Comparison of ENCODE assay signal across 17 mouse cellular contexts in the genomic region with DNA sequence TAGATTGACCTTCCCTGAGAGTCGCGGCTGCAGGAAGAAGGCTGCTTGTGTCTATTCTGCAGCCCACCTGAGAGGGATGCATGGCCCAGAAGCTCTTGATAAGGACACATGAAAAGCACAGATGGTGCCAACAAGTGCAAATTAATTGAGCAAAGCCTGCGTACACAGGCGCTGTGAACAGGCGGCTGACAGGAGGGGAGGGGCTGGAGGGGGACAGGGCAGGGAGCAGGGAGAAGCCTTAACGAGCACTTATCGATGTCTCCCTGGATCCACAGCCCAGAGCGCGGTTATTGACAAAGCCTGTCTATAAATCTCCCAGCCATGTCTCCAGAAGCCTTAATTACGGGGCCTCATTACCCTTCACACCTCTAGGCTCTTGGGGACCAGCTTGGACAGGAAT. TPM values are rescaled to one million over a fixed set of nuclear protein-coding genes. Genes with fewer than 3 reads are reported as not detected.
DNase-seq lines count a peak whose midpoint lies in the region; ATAC-seq and TF ChIP-seq lines count a peak whose summit lies in the region.
"Had no signal": no experiment of that assay in that cellular context is flagged by ENCODE, and none has a peak within 500 bp of the region (broad histone marks: within the 10 kb centered on the region; RNA-seq: fewer than 3 reads in every experiment).

No protein-coding gene starts in this region.

- no peak for TF ChIP-seq CTCF in brain, embryonic 14.5 days (IDR thresholded peaks at IDR 0.05; ENCODE audit: borderline replicate concordance, extremely low read depth, insufficient read depth, insufficient read length)
- TF ChIP-seq CTCF in midbrain, postnatal 0 days (IDR thresholded peaks at IDR 0.05), result no peak
- TF ChIP-seq CTCF in intestine, postnatal 0 days (IDR thresholded peaks at IDR 0.05; ENCODE audit: low read depth), result no peak

- ATAC-seq in forebrain, embryonic 12.5 days (ENCODE audit: low FRiP score), result peak; percentile 54
- ATAC-seq in hindbrain, embryonic 16.5 days, result peak; percentile 35; the same call in 1 of the 2 replicates
- ATAC-seq in midbrain, postnatal 0 days (ENCODE audit: low FRiP score), result no peak
- ATAC-seq in intestine, postnatal 0 days, result no peak
- ATAC-seq: CD4-positive, CD25-positive, alpha-beta regulatory T cell, adult 4 months; Patski had no signal

- H3K27ac ChIP-seq in forebrain, embryonic 12.5 days, result peak overlapping the region; percentile 95
- 0 out of 2 replicates have a peak overlapping the region, but pooled peaks have one; percentile 17 for H3K27ac ChIP-seq in hindbrain, embryonic 16.5 days (ENCODE audit: low read depth, low read length)
- no peak overlapping the region for H3K27ac ChIP-seq in midbrain, postnatal 0 days (ENCODE audit: low read depth, low read length)
- no peak overlapping the region for H3K27ac ChIP-seq in intestine, postnatal 0 days (ENCODE audit: low read depth, low read length)
- H3K27ac ChIP-seq: liver, embryonic 15.5 days; macrophage; stomach, embryonic 15.5 days had no signal

- no peak overlapping the region for H3K4me3 ChIP-seq in forebrain, embryonic 12.5 days (replicated peaks)
- no peak overlapping the region for H3K4me3 ChIP-seq in hindbrain, embryonic 16.5 days (ENCODE audit: low read length)
- H3K4me3 ChIP-seq in midbrain, postnatal 0 days (ENCODE audit: low read depth, low read length), result no peak overlapping the region
- no peak overlapping the region for H3K4me3 ChIP-seq in intestine, postnatal 0 days (ENCODE audit: low read depth, low read length)
- H3K4me3 ChIP-seq: liver, embryonic 15.5 days; stomach, embryonic 15.5 days had no signal

- peak overlapping the region; percentile 25; the same call in 1 of the 2 replicates for H3K9ac ChIP-seq in forebrain, embryonic 12.5 days
- no peak overlapping the region for H3K9ac ChIP-seq in hindbrain, embryonic 16.5 days (ENCODE audit: low read depth, low read length)
- H3K9ac ChIP-seq in midbrain, postnatal 0 days (replicated peaks; ENCODE audit: low read length, poor library complexity, severe bottlenecking), result peak overlapping the region; percentile 33; the same call in 1 of the 2 replicates
- H3K9ac ChIP-seq in intestine, postnatal 0 days (ENCODE audit: low read depth, low read length), result no peak overlapping the region
- H3K9ac ChIP-seq: liver, embryonic 15.5 days; stomach, embryonic 15.5 days had no signal

- DNase-seq in brain, embryonic 14.5 days (ENCODE audit: low read depth), result peak; percentile 94
- peak; percentile 60 for DNase-seq in midbrain, postnatal 0 days (ENCODE audit: low spot score)
- DNase-seq in urinary bladder, postnatal 4 days (ENCODE audit: low spot score in 2 of 2), result no peak
- no peak for DNase-seq in kidney, postnatal 25 days
- DNase-seq: heart, adult 18-20 months; heart, postnatal 14 days; kidney, adult 8-10 months; thymus, postnatal 36 days had no signal

- no peaks in the 10 kb centered on the region for H3K27me3 ChIP-seq in forebrain, embryonic 12.5 days
- no peaks in the 10 kb centered on the region for H3K27me3 ChIP-seq in hindbrain, embryonic 16.5 days (replicated peaks; ENCODE audit: control insufficient read depth, insufficient read depth, low read length)
- no peaks in the 10 kb centered on the region for H3K27me3 ChIP-seq in midbrain, postnatal 0 days (ENCODE audit: insufficient read depth, low read length)
- no peaks in the 10 kb centered on the region for H3K27me3 ChIP-seq in intestine, postnatal 0 days (replicated peaks; ENCODE audit: control insufficient read depth, insufficient read depth, low read length)
- H3K27me3 ChIP-seq: Patski; stomach, embryonic 15.5 days had no signal

- WGBS in forebrain, embryonic 12.5 days, result 11% methylated on average over 10 of the region's 10 CpGs
- WGBS in hindbrain, embryonic 16.5 days, result 18% methylated on average over 10 of the region's 10 CpGs
- WGBS in midbrain, postnatal 0 days, result 28% methylated on average over 10 of the region's 10 CpGs
- whole genome bisulfite sequencing in intestine, postnatal 0 days, result 24% methylated on average over 10 of the region's 10 CpGs

- H3K4me1 ChIP-seq in forebrain, embryonic 12.5 days, result peaks cover 99% of the 10 kb centered on the region
- peaks cover 53% of the 10 kb centered on the region for H3K4me1 ChIP-seq in hindbrain, embryonic 16.5 days (ENCODE audit: control insufficient read depth, insufficient read depth, low read depth, low read length)
- peaks cover 25% of the 10 kb centered on the region for H3K4me1 ChIP-seq in midbrain, postnatal 0 days (ENCODE audit: insufficient read depth, low read length)
- H3K4me1 ChIP-seq in intestine, postnatal 0 days (replicated peaks; ENCODE audit: control insufficient read depth, insufficient read depth, low read length), result no peaks in the 10 kb centered on the region
- H3K4me1 ChIP-seq: liver, embryonic 15.5 days had no signal

- H3K36me3 ChIP-seq in forebrain, embryonic 12.5 days (replicated peaks), result no peaks in the 10 kb centered on the region
- no peaks in the 10 kb centered on the region for H3K36me3 ChIP-seq in hindbrain, embryonic 16.5 days (ENCODE audit: control insufficient read depth, insufficient read depth, low read length)
- H3K36me3 ChIP-seq in midbrain, postnatal 0 days (ENCODE audit: insufficient read depth, low read length), result no peaks in the 10 kb centered on the region
- H3K36me3 ChIP-seq in intestine, postnatal 0 days (ENCODE audit: control insufficient read depth, insufficient read depth), result no peaks in the 10 kb centered on the region
- H3K36me3 ChIP-seq: liver, embryonic 15.5 days; stomach, embryonic 15.5 days had no signal

- peak overlapping the region; percentile 22; the same call in 1 of the 2 replicates for H3K4me2 ChIP-seq in forebrain, embryonic 12.5 days
- H3K4me2 ChIP-seq in hindbrain, embryonic 16.5 days (ENCODE audit: low read length), result no peak overlapping the region
- H3K4me2 ChIP-seq in midbrain, postnatal 0 days (ENCODE audit: low read depth, low read length, poor library complexity, severe bottlenecking), result no peak overlapping the region
- H3K4me2 ChIP-seq in intestine, postnatal 0 days (replicated peaks; ENCODE audit: low read depth), result no peak overlapping the region
- H3K4me2 ChIP-seq: liver, embryonic 15.5 days; stomach, embryonic 15.5 days had no signal

- no peak for TF ChIP-seq POLR2A in brain, embryonic 14.5 days (IDR thresholded peaks at IDR 0.05; ENCODE audit: borderline replicate concordance, extremely low read depth, insufficient read depth, insufficient read length, poor library complexity, severe bottlenecking)

- H3K9me3 ChIP-seq in forebrain, embryonic 12.5 days, result no peaks in the 10 kb centered on the region
- no peaks in the 10 kb centered on the region for H3K9me3 ChIP-seq in hindbrain, embryonic 16.5 days (ENCODE audit: control insufficient read depth, low read length)
- H3K9me3 ChIP-seq in midbrain, postnatal 0 days (ENCODE audit: low read length), result no peaks in the 10 kb centered on the region
- H3K9me3 ChIP-seq in intestine, postnatal 0 days (ENCODE audit: control insufficient read depth), result no peaks in the 10 kb centered on the region
- H3K9me3 ChIP-seq: liver, embryonic 15.5 days; stomach, embryonic 15.5 days had no signal

RNA-seq across cellular contexts. Expression of a gene that starts 18.8 kb away (rescaled TPM):
- 14.2 and 18.6 TPM in 2 replicates for polyA plus RNA-seq in brain, embryonic 14.5 days (2012; rRNA removed)
- polyA plus RNA-seq in forebrain, embryonic 12.5 days (2016; fragmentation: Nextera tagmentation; extraction: Ambion mirVana), result 10.7 and 11.6 TPM in 2 replicates
- polyA plus RNA-seq in hindbrain, embryonic 16.5 days (2015; fragmentation: Nextera tagmentation; extraction: Ambion mirVana), result 11.6 and 16.4 TPM in 2 replicates
- 19.6 and 20.8 TPM in 2 replicates for total RNA-seq in midbrain, postnatal 0 days (2014; rRNA removed)
- 8.8 and 9.2 TPM in 2 replicates for polyA plus RNA-seq in midbrain, postnatal 0 days (2015; fragmentation: Nextera tagmentation; extraction: Ambion mirVana)
- polyA plus RNA-seq in intestine, postnatal 0 days (2015; fragmentation: Nextera tagmentation; extraction: Ambion mirVana), result 0.48 and 0.71 TPM in 2 replicates
- total RNA-seq: common myeloid progenitor, adult 5-6 weeks had no signal
- polyA plus RNA-seq: macrophage had no signal

RNA-seq across cellular contexts. Expression of a gene that starts 38.6 kb away (rescaled TPM):
- 0.66 and 0.68 TPM in 2 replicates for polyA plus RNA-seq in brain, embryonic 14.5 days (2012; rRNA removed)
- polyA plus RNA-seq in forebrain, embryonic 12.5 days (2016; fragmentation: Nextera tagmentation; extraction: Ambion mirVana), result 0.19 and 0.45 TPM in 2 replicates
- polyA plus RNA-seq in hindbrain, embryonic 16.5 days (2015; fragmentation: Nextera tagmentation; extraction: Ambion mirVana), result 1.7 and 2.4 TPM in 2 replicates
- 0.22 and 1.3 TPM in 2 replicates for total RNA-seq in midbrain, postnatal 0 days (2014; rRNA removed)
- polyA plus RNA-seq in midbrain, postnatal 0 days (2015; fragmentation: Nextera tagmentation; extraction: Ambion mirVana), result 1.3 and 1.5 TPM in 2 replicates
- 4.4 and 7.8 TPM in 2 replicates for polyA plus RNA-seq in intestine, postnatal 0 days (2015; fragmentation: Nextera tagmentation; extraction: Ambion mirVana)
- total RNA-seq: common myeloid progenitor, adult 5-6 weeks; heart, adult 18-20 months had no signal
- polyA plus RNA-seq: CD4-positive, CD25-positive, alpha-beta regulatory T cell, adult 4 months; macrophage had no signal

Comparison
In these comparisons a context has a peak if more than half of its experiments do, and no peak if none do; other contexts are left out.
1. DNase-seq: peak in brain, embryonic 14.5 days (single experiment) and midbrain, postnatal 0 days (single experiment); none in urinary bladder, postnatal 4 days (0 of 2) and kidney, postnatal 25 days (0 of 2).
2. ATAC-seq: peak in forebrain, embryonic 12.5 days (single experiment) and hindbrain, embryonic 16.5 days (single experiment); none in midbrain, postnatal 0 days (single experiment) and intestine, postnatal 0 days (single experiment).
3. H3K27ac ChIP-seq: peak in forebrain, embryonic 12.5 days (single experiment) and hindbrain, embryonic 16.5 days (single experiment); none in midbrain, postnatal 0 days (single experiment) and intestine, postnatal 0 days (single experiment).
4. H3K9ac ChIP-seq: peak in forebrain, embryonic 12.5 days (single experiment) and midbrain, postnatal 0 days (single experiment); none in hindbrain, embryonic 16.5 days (single experiment) and intestine, postnatal 0 days (single experiment).